In the genomic region with DNA sequence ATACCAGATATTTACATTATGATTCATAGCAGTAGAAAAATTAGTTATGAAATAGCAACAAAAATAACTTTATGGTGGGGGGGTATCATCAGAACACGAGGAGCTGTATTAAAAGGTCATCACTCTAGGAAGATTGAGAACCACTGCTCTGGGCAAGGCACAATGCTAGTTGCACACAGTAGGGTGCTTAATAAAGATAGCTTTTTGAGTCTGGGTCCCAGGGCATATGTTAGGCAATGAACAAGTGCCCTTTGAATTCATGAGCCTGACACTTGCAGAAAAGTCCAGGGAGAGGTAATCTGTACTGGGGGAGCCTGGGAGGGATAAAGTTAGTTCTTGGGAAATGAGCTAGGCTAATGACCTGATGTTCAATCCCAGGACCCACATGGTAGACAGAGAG, we compare ENCODE assay signal across 14 mouse cellular contexts. TPM values are rescaled to one million over a fixed set of nuclear protein-coding genes. Genes with fewer than 3 reads are reported as not detected.
A peak's percentile ranks its signal among the peaks of the same experiment; 100 is the strongest.
DNase-seq lines count a peak whose midpoint lies in the region; ATAC-seq and TF ChIP-seq lines count a peak whose summit lies in the region.
"Had no signal": no experiment of that assay in that cellular context is flagged by ENCODE, and none has a peak within 500 bp of the region (broad histone marks: within the 10 kb centered on the region; RNA-seq: fewer than 3 reads in every experiment).

No protein-coding gene starts in this region.

- no peaks in the 10 kb centered on the region for H3K36me3 ChIP-seq in kidney, embryonic 15.5 days
- no peaks in the 10 kb centered on the region for H3K36me3 ChIP-seq in testis, adult 2 months (ENCODE audit: control insufficient read depth, insufficient read depth, low read length)
- H3K36me3 ChIP-seq in liver, embryonic 16.5 days (ENCODE audit: control insufficient read depth, insufficient read depth) = no peaks in the 10 kb centered on the region

- no peak for DNase-seq in kidney, postnatal 25 days
- no peak for DNase-seq in testis, postnatal 14 days (ENCODE audit: low spot score)
- DNase-seq in urinary bladder, postnatal 25 days (ENCODE audit: low spot score) = no peak
- no peak for DNase-seq in c-Kit-positive CD71-positive TER-119-positive erythroid progenitor cells, embryonic 14.5 days (ENCODE audit: low spot score)
- DNase-seq: cerebellum, postnatal 14 days had no signal

- H3K4me2 ChIP-seq in kidney, embryonic 15.5 days = no peak overlapping the region
- no peak overlapping the region for H3K4me2 ChIP-seq in liver, embryonic 16.5 days (ENCODE audit: low read depth, low read length)
- H3K4me2 ChIP-seq: midbrain, embryonic 11.5 days had no signal

- TF ChIP-seq CTCF in testis, adult 2 months (IDR thresholded peaks at IDR 0.05; ENCODE audit: control insufficient read depth, insufficient read depth, insufficient replicate concordance, low read depth, low read length) = no peak

- no peak overlapping the region for H3K4me3 ChIP-seq in kidney, embryonic 15.5 days (replicated peaks)
- no peak overlapping the region for H3K4me3 ChIP-seq in testis, adult 2 months (ENCODE audit: control insufficient read depth, low read depth, low read length)
- H3K4me3 ChIP-seq in liver, embryonic 16.5 days (ENCODE audit: low read depth, low read length) = no peak overlapping the region

- no peaks in the 10 kb centered on the region for H3K9me3 ChIP-seq in kidney, embryonic 15.5 days (replicated peaks)
- H3K9me3 ChIP-seq in liver, embryonic 16.5 days (replicated peaks; ENCODE audit: control insufficient read depth, low read length) = no peaks in the 10 kb centered on the region

- no peak for ATAC-seq in kidney, embryonic 15.5 days (replicated peaks; ENCODE audit: low FRiP score)
- no peak for ATAC-seq in liver, embryonic 16.5 days (ENCODE audit: low read depth)
- ATAC-seq: CD4-positive, CD25-positive, alpha-beta regulatory T cell, adult 4 months; forebrain, embryonic 14.5 days; inflammation-experienced regulatory T-cells, adult 6 months had no signal

- WGBS in kidney, embryonic 15.5 days = 61% methylated on average over 1 of the region's 1 CpGs
- WGBS in liver, embryonic 16.5 days (ENCODE audit: insufficient replicate concordance) = 34% methylated on average over 1 of the region's 1 CpGs

- peaks cover 69% of the 10 kb centered on the region for H3K4me1 ChIP-seq in kidney, embryonic 15.5 days
- H3K4me1 ChIP-seq in testis, adult 2 months (ENCODE audit: control insufficient read depth, insufficient read depth, low read length) = peaks cover 22% of the 10 kb centered on the region
- peaks cover 40% of the 10 kb centered on the region for H3K4me1 ChIP-seq in liver, embryonic 16.5 days (ENCODE audit: control insufficient read depth, low read depth, low read length)

- TF ChIP-seq POLR2A in testis, adult 2 months (IDR thresholded peaks at IDR 0.05; ENCODE audit: control insufficient read depth, low read depth, low read length) = no peak

- 0 out of 2 replicates have a peak overlapping the region, but pooled peaks have one; percentile 51 for H3K27ac ChIP-seq in kidney, embryonic 15.5 days
- peak overlapping the region; percentile 65 for H3K27ac ChIP-seq in testis, adult 2 months (ENCODE audit: control insufficient read depth, insufficient read depth, low read depth, low read length)
- peak overlapping the region; percentile 64 for H3K27ac ChIP-seq in liver, embryonic 16.5 days (ENCODE audit: low read length)

- no peaks in the 10 kb centered on the region for H3K27me3 ChIP-seq in kidney, embryonic 15.5 days
- H3K27me3 ChIP-seq in testis, adult 2 months (ENCODE audit: control insufficient read depth, insufficient read depth, low read length) = no peaks in the 10 kb centered on the region
- peaks cover 9% of the 10 kb centered on the region for H3K27me3 ChIP-seq in liver, embryonic 16.5 days (ENCODE audit: control insufficient read depth, insufficient read depth, low read depth, low read length)

- H3K9ac ChIP-seq in kidney, embryonic 15.5 days = no peak overlapping the region
- H3K9ac ChIP-seq in liver, embryonic 16.5 days (ENCODE audit: low read depth, low read length) = no peak overlapping the region

RNA-seq across cellular contexts. Expression of a gene that starts 4.0 kb away (rescaled TPM):
- 31.1 and 35.0 TPM in 2 replicates for polyA plus RNA-seq in kidney, embryonic 15.5 days (2015; fragmentation: Nextera tagmentation; extraction: Ambion mirVana)
- 19.8 and 22.7 TPM in 2 replicates for polyA plus RNA-seq in testis, adult 2 months (2012; rRNA removed)
- 18.9 and 21.5 TPM in 2 replicates for polyA plus RNA-seq in liver, embryonic 16.5 days (2015; fragmentation: Nextera tagmentation; extraction: Ambion mirVana)

RNA-seq across cellular contexts. Expression of a gene that starts 17.3 kb away (rescaled TPM):
- polyA plus RNA-seq in kidney, embryonic 15.5 days (2015; fragmentation: Nextera tagmentation; extraction: Ambion mirVana) = not detected in 2 replicates
- 513 and 515 TPM in 2 replicates for polyA plus RNA-seq in testis, adult 2 months (2012; rRNA removed)
- not detected in 2 replicates for polyA plus RNA-seq in liver, embryonic 16.5 days (2015; fragmentation: Nextera tagmentation; extraction: Ambion mirVana)
- polyA plus RNA-seq: CD4-positive, CD25-positive, alpha-beta regulatory T cell, adult 4 months; forebrain, embryonic 14.5 days; midbrain, embryonic 11.5 days; neural tube, embryonic 14.5 days had no signal

RNA-seq across cellular contexts. Expression of a gene that starts 35.9 kb away (rescaled TPM):
- polyA plus RNA-seq in kidney, embryonic 15.5 days (2015; fragmentation: Nextera tagmentation; extraction: Ambion mirVana) = not detected in 2 replicates
- polyA plus RNA-seq in testis, adult 2 months (2012; rRNA removed) = not detected in 2 replicates
- polyA plus RNA-seq in liver, embryonic 16.5 days (2015; fragmentation: Nextera tagmentation; extraction: Ambion mirVana) = not detected in 2 replicates
- polyA plus RNA-seq: CD4-positive, CD25-positive, alpha-beta regulatory T cell, adult 4 months; forebrain, embryonic 14.5 days; inflammation-experienced regulatory T-cells, adult 6 months; limb, embryonic 14.5 days; midbrain, embryonic 11.5 days; neural tube, embryonic 14.5 days had no signal

RNA-seq across cellular contexts. Expression of a gene that starts 47.2 kb away (rescaled TPM):
- 0.78 and 2.6 TPM in 2 replicates for polyA plus RNA-seq in kidney, embryonic 15.5 days (2015; fragmentation: Nextera tagmentation; extraction: Ambion mirVana)
- polyA plus RNA-seq in testis, adult 2 months (2012; rRNA removed) = 2.5 and 4.1 TPM in 2 replicates
- polyA plus RNA-seq in liver, embryonic 16.5 days (2015; fragmentation: Nextera tagmentation; extraction: Ambion mirVana) = 8.5 and 51.3 TPM in 2 replicates
- polyA plus RNA-seq: CD4-positive, CD25-positive, alpha-beta regulatory T cell, adult 4 months; forebrain, embryonic 14.5 days; inflammation-experienced regulatory T-cells, adult 6 months; midbrain, embryonic 11.5 days; neural tube, embryonic 14.5 days had no signal

Comparison
In these comparisons a context has a peak if more than half of its experiments do, and no peak if none do; other contexts are left out.
1. RNA of a gene that starts 17.3 kb away (polyA plus RNA-seq): 513 to 515 TPM in testis, adult 2 months; not detected in kidney, embryonic 15.5 days and not detected in liver, embryonic 16.5 days; every median in the first group is over 100 times any median in the second.
2. Peak in every context shown above with its lines, with median percentiles within 50 percentile points of each other: H3K27ac ChIP-seq.